Mouse (Mus musculus) heart, adult 11 months (tissue): ENCODE results near the gene Clpp.

Experiments
- DNase-seq: peaks from one replicate; pipeline ENCODE4 v3.0.0; 2022

The Clpp gene

DNA sequence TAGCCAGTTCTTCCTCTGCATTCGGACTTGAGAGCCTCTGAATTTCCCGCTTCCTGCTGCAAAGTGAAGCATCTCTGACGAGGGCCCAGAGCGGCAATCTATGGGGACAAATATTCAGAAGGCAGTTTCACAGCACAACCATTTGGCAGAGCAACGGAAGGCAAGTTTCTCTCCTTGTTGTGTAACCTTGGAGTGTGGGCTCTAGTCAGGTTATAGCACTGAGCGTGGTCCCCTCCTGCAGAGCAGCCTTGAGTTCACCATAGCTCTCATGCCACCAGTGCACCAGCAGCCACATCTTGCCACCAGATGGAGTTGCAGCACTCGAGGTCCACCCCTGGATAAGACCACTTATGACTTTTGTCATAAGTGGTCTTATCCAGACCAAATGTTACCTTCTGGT is 1.7 kb upstream of the Clpp start:
- peak; percentile 82 for DNase-seq

DNA sequence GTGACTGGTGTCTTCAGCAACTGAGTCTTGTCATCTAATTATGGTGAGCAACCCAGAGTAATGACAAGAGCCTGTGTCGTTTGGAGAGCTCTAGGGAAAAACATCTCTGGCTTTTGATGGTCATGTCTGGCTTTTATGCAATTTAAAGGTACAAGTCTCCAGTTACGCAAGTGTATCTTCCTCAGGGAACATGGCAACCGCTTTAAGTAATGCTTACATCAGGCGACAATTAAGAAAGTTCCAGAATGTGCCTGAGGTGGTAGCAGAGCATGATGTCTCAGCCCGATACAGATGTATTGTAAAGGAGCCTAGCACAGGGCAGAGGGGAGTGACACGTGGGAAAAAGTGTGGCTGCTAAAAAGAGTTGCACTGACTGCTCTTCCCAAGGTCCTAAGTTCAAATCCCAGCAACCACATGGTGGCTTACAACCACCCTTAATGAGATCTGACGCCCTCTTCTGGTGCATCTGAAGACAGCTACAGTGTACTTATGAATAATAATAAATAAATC is 1.1 kb upstream of the Clpp start:
- DNase-seq, result peak; percentile 75

DNA sequence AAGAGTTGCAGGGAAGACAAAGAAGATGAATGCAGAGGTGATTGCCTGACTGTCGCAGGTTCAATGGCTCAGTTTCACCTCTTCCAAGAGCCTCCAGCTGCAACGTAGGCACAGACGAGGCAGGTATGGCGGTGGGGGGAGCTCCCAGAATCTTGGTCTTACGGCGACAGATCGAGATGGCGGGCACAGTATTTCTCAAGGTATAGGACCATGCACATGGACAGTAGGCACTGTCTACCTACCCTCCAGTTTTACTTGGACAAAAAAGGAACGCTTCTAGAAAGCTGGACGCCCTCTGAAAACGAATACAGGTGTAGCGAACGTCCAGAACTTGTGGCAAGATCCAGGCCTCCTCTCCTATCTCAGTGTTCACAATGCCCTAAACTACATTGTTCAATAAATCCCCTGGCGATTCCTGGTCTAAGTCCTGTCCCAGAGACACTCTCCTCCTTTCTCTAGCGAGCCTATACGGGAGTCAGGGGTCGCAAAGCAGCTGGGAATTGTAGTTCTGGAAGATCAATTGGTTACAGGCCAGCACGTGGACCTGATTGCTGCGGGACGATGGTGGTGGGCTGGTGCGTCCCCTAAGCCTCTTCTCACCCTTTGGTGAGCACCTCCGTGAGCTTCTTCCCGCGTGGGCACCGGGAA is 514 bp upstream of the Clpp start:
- peak; percentile 91 for DNase-seq

DNA sequence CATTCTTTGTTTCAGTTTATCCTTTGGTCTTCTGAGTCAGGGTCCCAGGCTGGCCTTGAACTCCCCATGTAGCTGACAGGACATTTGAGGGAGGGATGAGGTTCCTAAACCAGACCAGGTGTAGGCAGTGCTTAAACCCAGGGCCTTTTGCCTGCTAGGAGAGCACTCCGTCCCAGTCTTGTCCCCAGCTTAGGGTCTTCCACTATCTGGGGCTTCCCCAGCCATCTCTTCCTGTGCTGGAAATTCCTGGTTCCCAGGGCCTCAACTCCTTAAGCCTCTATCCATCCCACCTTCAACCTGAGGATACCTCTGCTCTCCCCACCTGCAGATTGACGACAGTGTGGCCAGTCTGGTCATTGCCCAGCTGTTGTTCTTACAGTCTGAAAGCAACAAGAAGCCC is 861 bp downstream of the Clpp start:
- peak; percentile 88 for DNase-seq

DNA sequence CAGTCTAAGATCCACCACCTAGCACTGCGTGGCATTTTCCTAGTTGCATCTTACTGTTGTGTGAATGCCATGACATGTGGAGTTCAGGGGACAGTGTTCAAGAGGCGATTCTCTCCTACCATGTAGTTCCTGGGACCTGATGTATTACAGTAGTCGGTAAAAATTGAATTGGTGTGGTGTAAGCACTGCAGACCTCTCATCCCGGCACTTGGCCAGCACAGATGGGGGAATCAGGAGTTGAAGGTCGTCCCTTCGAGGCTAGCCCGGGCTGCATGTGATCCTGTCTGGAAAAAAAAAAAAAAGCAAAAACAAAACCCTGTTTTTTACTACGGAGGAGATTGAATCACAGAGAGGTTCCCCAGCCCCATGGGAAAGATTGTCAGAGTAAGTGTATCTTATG is 4.9 kb downstream of the Clpp start:
- no peak for DNase-seq

DNA sequence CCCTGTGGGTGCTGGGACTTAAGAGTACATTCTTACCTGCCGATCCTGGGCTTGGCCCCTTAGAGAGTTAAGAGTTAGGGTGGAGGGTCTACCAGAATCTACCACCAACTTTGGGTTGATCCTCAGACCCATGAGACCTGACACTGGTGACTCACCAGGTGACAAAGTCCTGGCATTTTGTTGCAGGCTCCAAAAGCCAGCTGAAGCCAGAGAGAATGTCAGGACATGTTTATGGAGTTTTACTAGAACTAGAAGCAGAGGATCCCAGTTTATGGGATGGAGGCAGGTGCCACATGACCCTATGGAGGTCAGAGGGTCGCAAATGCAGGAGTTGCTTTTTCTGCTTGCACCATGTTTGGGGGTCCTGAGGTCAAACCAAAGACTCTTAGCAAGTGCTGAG is 6.4 kb downstream of the Clpp start:
- no peak for DNase-seq

DNA sequence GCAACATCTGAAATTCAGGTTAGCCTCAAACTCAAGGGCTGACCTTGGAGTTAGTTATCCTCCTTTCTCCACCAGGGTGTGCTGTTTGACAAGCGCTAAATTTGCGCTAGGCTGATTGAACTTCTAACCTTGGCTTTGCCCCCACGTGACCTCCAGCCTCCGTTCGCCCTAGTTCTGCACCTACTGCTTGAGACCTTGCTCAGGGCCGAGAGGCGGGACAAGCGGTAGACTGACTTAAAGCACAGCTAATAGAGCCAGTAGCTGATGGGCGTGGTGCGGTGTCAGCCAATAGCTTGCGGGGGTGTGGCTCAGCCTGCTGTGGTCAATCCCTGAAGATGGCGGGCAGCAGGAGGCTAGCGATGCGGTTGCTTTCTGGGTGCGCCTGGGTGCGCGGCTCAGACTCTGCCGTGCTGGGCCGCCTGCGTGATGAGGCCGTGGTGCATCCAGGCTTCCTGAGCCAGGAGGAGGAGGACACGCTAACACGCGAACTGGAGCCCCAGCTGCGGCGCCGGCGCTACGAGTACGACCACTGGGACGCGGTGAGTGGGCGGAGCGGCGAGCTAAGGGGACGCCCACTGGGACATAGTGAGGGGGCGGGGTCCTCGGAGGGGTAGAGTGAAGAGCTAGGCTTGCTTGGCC is 7.0 kb downstream of the Clpp start, which contains the start of gene Alkbh7:
Gene Alkbh7, plus strand, starts transcription at position 311 of the 639 bp plus-strand sequence.
- peak; percentile 100 for DNase-seq

DNA sequence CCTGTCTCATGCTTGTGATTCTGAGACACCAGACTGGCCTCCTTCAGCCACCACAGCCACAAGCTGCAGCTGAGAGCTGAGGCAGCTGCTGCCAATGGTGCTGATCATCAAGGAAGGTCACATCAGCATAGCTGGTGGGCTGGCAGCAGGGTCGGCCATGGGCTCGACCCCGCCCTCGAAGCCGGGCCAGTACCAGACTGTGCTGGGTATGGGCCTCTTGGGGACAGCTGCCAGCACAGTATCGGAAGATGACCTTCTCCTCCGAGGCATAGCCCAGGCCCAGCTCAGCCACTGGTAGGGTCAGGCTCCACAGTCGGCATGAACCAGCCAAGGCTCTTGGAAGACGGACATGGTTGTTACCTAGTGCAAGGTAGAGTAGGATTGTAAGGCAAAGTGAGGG is 9.3 kb downstream of the Clpp start:
- DNase-seq, result peak; percentile 87

DNA sequence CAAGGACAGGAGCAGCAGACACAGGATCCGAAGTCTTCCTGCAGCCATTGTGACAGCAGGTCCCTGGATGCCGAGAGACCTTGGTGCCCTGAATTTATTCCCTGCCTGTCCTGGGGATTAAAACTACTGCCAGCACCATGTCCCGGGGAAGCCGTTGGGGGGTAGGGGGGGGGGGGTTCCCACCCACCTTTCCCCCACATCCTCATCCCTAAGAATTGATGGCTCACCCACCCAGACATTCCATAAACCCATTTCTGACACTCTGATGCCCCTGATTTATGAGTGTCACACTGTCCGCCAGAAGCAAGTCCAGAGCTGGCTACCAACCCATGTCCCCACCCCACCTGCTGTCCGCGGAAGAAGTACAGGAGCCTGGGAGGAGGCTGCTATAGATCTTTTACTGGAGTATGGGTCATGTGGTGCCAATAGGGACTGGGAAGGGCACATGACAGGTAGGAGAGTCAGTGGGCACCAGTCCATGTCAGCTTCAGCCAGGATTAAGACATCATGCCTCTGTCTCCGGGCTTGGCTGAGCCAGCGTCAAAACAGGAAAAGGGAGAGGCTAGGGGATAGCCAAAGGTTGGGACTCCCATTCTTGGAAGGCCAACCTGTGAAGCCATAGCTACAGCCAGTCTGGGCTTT is 10.0 kb downstream of the Clpp start, which contains the start of gene Pspn:
Gene Pspn, minus strand, starts transcription at position 51 of the 642 bp plus-strand sequence.
- peak; percentile 90 for DNase-seq

DNA sequence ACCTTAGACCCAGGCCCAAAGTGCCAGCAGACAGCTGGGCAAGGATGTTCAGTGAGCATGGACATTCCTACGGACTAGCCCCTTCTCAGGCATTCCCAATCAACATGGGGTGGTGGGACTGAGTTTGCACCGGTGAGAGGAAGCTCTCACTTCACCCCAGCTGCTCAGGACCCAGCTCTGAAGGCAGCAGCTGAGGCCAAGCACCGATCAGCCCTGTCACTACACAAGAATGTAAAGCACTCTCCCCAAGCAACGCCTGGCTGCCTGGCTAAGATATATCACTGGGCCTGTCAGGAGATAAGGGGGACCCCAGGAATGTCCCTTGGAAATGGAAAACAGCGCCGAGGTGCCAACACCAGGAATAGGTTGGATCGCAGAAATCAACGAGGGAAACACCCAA is 11.1 kb downstream of the Clpp start:
- DNase-seq, result no peak

DNA sequence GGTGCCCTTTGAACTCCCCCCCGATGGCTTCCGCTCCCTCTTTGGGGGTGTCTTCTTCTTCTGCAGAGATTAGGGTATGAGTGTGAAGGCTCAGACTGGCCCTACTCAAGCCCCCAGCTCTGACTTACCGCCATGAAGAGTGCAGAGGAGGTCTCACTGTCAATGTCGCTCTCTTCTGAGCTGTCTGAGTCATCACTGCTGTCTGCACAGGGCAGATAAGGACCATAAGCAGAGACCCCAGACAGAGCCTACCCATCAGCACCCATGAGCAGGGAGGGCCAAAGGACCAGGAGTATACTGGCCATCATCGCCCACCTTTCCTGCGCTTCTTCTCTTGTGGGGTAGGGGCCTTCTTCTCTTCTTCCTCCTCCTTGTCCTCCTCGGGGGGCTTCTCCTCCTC is 13.9 kb downstream of the Clpp start:
- DNase-seq, result no peak

DNA sequence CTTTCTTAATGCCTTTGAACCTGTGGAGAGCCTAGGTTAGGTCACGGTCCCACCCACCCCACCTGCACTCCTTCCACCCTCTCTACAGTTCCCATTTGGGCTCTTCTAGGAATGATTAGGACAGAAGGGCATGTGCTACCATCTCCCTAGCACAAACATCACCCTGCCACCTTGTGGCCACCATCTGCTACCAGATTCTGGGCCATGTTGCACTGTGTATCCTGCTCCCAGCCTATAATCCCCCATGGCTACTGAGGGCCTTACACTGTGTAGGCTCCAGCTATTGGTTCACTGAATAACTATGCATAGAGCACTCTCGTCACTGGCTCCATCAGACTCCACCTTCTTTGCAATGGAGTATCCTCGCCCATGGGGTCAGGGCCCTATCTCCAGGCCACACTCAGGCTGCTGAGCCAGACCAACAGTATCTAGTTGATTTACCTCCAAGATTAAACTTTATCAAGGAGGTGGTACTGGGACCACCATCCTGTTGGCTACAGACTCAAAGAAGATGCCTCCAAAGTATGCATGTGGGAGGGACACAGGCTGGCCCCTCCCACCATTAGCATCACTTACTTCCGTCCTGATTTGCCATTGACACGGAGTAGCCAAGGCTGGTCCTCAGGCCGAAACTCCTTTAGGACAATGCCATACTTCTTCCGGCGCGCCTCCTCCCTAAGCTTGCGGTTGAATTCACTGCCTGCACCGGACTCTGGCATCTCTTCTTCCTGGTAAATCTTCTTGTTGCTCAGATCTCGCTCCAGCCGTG is 17.2 kb downstream of the Clpp start:
- DNase-seq, result no peak

DNA sequence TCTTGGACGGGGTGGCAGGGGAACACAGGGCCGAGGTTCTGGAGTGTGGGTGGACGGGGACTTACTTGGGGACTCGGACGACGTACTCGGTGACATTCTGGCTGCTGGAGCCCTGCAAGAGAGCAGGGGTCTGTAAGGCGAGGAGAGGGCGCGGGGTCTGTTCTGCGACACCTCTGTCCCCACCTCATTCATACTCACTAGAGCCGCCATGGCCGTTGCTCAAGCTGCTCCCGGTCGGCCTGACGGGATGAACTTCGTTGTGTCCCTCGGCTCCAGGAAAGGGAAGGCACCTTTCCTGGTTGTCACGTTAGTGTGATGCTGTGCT is 20.8 kb downstream of the Clpp start:
- DNase-seq, result no peak

DNA sequence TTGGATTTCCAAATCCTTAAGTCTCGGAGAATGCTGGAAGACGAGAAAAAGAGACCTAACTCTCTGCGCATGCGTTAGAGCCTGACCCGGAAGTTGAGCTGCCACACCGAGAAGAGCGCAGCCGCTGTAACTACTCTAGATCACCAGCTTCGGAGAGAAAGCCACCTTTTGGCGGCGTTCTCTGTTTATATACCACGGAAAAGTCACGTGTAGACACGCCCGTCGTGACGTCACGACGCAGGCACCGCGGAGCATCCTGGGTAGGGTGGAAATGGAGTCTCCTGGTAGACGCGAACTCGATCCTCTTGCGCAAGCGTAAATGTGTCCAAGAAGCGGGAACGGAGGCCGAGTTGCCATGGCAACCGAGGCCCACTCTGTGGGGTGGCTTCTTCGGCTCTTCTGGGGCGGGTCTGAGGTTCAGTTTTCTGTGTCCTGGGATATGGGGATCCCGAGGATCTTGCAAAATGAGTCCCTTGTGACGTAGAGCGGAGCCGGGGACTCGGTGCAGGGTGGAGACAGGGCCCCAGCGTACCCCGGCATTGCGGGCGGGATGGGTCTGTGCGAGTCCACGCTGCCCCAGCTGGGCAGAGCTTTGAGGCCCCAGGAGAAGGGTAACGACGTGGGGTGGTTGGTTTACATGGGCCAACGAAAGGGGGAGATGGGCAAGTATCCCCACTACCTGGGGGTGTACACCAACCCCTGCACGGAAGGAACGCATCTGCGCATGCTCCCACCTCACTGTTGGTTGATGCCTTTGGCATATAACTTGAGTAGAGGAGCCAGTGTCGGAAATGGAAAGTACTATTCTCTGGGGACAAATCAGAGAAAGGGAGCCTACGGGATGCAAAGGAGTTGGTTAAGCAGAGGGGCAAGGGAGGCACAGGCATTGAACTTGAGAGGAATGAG is 21.4 kb downstream of the Clpp start, which contains the start of the genes Gtf2f1 and Gm17949:
Gene Gtf2f1, minus strand, starts transcription at position 53 of the 906 bp plus-strand sequence.
Gene Gm17949, plus strand, starts transcription at position 234 of the 906 bp plus-strand sequence.
- peak; percentile 100 for DNase-seq

DNA sequence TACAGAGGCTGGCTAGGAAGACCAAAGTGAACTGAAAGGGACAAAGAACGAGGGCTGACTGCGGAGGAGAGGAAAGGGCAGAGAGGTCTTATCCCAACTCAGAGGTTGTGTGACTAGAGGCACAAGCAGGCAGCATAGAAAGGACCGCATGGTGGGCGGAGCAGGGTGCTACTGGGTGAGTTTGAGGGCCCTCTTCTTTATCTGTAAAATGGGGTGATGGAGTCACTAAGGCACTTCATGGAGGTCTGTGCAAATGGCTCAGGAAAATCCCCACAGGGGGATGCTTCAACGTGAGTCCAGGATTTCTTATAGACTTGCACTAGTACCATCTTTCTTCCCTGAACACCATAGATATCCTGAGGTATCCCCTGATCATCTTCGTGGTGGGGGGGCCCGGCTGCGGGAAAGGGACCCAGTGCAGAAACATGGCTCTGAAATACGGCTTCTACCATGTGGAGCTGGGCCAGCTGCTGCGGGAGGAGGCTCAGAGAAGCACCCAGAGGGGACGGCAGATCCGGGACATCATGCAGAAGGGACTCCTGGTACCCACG is 22.2 kb downstream of the Clpp start:
- peak; percentile 93 for DNase-seq

DNA sequence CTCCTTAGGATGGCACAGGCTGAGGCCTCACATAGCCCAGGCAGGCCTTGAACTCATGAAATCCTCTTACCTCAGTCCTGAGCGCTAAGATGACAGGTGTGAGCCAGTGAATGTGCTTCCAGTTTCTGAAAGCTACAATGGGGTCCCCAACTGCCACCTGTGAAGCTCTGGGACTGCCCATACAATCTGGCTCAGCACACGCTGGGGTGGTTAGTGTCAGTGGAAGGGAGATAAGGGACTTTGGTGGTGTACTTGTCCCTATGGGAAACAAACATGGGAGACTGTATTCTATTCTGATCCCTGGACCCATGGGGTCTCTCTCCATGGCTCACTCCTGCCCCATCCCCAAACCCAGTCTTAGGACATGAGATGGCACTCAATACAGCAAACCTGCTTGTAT is 29.6 kb downstream of the Clpp start:
- DNase-seq, result no peak

DNA sequence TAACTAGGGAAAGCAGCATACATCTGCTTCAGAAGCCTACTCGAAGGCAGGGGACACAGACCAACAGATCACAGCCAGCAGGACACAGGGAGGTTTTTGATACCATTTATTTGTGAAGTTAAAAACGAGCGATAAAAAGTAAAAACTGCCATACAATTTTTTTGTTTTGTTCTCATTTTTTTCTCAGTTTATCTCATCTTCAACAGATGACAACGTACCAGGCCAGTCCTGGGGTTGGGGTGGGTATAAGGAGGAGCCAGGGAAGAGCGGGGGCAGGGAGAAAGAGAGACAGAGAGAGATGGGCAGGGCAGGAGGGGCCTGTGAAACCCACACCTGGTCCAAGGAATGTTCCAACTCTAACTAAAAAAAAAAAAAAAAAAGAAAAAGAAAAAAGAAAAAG is 30.9 kb downstream of the Clpp start:
- no peak for DNase-seq

DNA sequence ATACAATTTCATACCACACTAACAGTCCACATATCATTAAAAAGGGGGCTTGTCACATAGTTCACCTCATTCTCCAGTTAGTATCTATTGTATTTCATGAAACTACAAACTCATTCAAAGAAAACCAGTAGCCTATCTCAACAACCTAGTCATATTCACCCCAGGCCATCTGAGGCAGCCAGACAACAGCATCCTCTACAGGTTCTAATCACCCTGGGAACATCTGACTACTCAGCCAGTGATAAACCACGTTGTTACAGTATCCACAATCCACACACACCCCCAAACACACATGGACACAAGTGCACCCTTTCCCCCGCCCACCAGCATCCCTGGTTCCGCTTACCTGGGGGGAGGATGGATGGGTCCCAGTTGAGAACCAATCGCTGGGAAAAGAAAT is 37.4 kb downstream of the Clpp start:
- DNase-seq, result no peak

DNA sequence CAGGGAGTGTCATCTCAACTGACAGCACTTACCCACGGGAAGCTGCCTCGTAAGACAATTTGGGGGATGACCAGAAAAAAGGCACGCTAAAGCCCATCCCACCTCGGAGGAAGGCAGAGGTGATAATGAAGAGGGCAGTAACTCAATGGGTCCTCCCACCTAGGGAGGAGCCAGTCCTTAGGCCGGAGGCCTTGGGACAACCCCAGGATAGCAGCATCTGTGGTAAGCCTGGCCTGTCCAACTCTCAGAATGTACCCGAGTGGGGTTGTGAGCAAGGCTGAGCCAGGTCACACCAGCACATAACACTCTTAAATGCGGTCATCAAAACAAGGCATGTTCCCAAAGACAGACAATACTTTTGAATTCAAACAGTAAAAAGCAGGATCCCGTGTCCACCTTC is 39.6 kb downstream of the Clpp start:
- DNase-seq, result peak; percentile 94

DNA sequence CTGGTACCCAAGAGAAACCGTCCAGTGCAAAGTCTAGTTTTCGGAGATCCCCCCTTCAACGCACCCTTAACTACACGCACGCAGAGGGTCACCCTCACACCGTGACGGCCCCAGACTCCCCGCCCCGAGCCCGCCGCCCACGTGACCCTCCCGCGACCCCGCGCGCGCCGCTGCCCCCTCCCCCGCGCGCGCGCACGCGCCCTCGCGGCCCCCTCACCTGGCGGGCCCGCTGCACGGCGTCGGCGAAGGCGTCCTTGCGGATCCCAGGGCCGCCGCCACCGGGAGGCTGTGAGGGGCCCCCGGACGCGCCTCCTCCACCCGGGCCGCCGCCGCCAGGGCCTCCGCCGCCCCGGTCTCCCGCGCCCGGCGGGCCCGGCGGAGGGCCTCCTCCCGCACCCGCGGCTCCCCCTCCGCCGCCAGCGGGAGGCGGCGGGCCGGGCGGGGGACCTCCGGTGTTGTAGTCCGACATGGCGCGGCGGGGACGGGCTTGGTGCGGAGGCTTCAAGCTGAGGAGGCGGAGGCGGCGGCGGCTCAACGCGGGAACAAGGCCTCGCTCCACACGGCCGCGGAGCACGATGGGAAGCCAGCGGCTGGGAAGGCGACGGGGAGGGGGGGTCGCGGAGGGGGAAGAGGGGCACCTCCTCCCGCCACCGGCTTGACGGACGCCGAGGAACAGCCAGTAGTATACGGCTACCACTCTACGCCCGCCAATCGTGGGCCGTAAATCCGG is 41.0 kb downstream of the Clpp start, which contains the start of gene Khsrp:
Gene Khsrp, minus strand, starts transcription at position 592 of the 730 bp plus-strand sequence.
- peak; percentile 96 for DNase-seq
